Mouse (Mus musculus) inflammation-experienced regulatory T-cells (primary cell): Measurements from ENCODE around the gene Adrm1. TPM values are rescaled to one million over a fixed set of nuclear protein-coding genes. Genes with fewer than 3 reads are reported as not detected.

Source experiments
- polyA plus RNA-seq, 2 experiments: library from polyadenylated mRNA; unstranded; fragments of 100-300 nt; shearing (Covaris generic); gene quantifications; one replicate each; pipeline ENCODE4 v1.2.1; 2017

The Adrm1 gene
- polyA plus RNA-seq, result 100 to 1,000 TPM; 131 to 177 TPM

GRCm38 (mm10) chr2:180170806-180171521, at the start of gene Adrm1:
Gene Adrm1, plus strand, starts transcription at chr2:180171485.

Other genes with a start within 250 kb of the Adrm1 start
- gene Taf4, start 194.8 kb upstream of the Adrm1 start, polyA plus RNA-seq, result 10 to 100 TPM; 20.1 to 20.5 TPM
- 10 to 100 TPM; 11.5 to 18.1 TPM for gene Lsm14b, start 146.5 kb upstream of the Adrm1 start, polyA plus RNA-seq
- 100 to 1,000 TPM; 386 to 439 TPM for gene Psma7, start 129.1 kb upstream of the Adrm1 start, polyA plus RNA-seq
- 1 to 10 TPM; 3.6 to 3.8 TPM for gene Ss18l1, start 129.0 kb upstream of the Adrm1 start, polyA plus RNA-seq
- 10 to 100 TPM; 42.4 to 53.2 TPM for gene Mtg2, start 100.9 kb upstream of the Adrm1 start, polyA plus RNA-seq
- under 1 TPM in 1 of 2 experiments, not detected in 1; 0.82 TPM for gene Hrh3, start 67.0 kb upstream of the Adrm1 start, polyA plus RNA-seq
- gene Osbpl2, start 52.2 kb upstream of the Adrm1 start, polyA plus RNA-seq, result 10 to 100 TPM; 50.1 to 51.8 TPM
- gene Lama5, start 54.4 kb downstream of the Adrm1 start, polyA plus RNA-seq, result under 1 TPM; 0.04 to 0.64 TPM
- gene Rps21, start 85.9 kb downstream of the Adrm1 start, polyA plus RNA-seq, result 100 to 1,000 TPM; 526 to 537 TPM
- 10 to 100 TPM; 58.2 to 69.3 TPM for gene Cables2, start 102.0 kb downstream of the Adrm1 start, polyA plus RNA-seq
- gene Rbbp8nl, start 118.4 kb downstream of the Adrm1 start, polyA plus RNA-seq, result 1 to 10 TPM in 1 of 2 experiments, under 1 TPM in 1; 0.06 to 1.9 TPM
- gene Gata5, start 163.2 kb downstream of the Adrm1 start, polyA plus RNA-seq, result under 1 TPM in 1 of 2 experiments, not detected in 1; 0.06 TPM